Mouse (Mus musculus): ENCODE data around the gene Cacng7. TPM values are rescaled to one million over a fixed set of nuclear protein-coding genes. Genes with fewer than 3 reads are reported as not detected.

The Cacng7 gene
- polyA plus RNA-seq, 1 experiment from 2014 or later, result 3.4 TPM

DNA sequence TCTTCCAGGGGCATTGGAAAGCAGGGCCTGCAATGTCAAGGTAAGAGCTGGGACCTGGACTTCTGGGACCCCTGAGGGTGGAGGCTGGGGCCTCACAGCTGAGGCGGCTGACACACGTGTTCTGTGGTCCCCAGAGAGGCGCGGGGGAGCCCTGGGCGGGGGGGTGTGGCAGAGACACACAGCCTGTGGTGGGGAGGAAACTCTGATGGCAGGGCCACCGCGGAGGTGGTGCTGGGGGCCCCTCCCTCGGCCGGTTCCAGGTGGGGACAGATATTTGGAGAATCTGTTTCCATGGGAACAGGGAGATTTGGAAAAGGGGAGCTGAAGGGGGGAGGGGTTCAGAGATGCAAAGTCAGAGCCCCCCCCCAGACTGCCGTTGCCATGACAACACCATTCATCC, 28.5 kb upstream of the Cacng7 start:
- H3K4me1 ChIP-seq, result peaks cover 37% of the 10 kb centered on the region
- 10% methylated on average over 10 of the region's 10 CpGs for WGBS
- H3K4me2 ChIP-seq, result peak overlapping the region; percentile 95
- peak; percentile 20; the same call in 1 of the 2 replicates for ATAC-seq (ENCODE audit: low FRiP score)
- no peaks in the 10 kb centered on the region for H3K9me3 ChIP-seq (replicated peaks)
- no peak overlapping the region for H3K27ac ChIP-seq (replicated peaks)
- H3K4me3 ChIP-seq (replicated peaks), result peak overlapping the region; percentile 45
- 0 out of 2 replicates have a peak, but pooled peaks cover 2% of the 10 kb centered on the region for H3K36me3 ChIP-seq
- H3K27me3 ChIP-seq (replicated peaks), result peaks cover 30% of the 10 kb centered on the region
- H3K9ac ChIP-seq (replicated peaks), result peak overlapping the region; percentile 47; the same call in 1 of the 2 replicates

DNA sequence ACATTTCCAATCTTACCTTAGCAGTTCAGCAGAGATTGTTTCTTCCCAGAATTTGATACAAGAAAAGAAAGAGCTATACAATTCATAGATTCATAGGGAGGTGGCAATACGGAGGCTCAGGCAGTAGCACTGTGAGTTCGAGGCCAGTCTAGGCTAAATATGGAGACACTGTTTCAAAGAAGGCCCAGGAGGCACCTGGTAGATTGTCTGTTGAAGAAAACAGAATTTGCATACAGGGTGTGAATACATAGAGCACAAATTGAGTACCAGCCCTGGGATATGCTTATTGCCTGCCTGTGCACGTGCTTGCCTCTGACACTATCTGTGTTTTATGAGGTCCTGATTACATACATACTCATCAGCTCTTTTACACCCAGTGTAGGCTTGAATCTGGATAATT, 26.4 kb upstream of the Cacng7 start:
- Histone ChIP-seq H3K4me1 (peaks cover 35% of the 10 kb centered on the region), H3K4me2 (no peak overlapping the region), H3K9ac (replicated peaks) (no peak overlapping the region), H3K27me3 (replicated peaks) (peaks cover 24% of the 10 kb centered on the region; the same call in 1 of the 2 replicates), H3K9me3 (replicated peaks) (no peaks in the 10 kb centered on the region), H3K27ac (replicated peaks) (no peak overlapping the region), H3K36me3 (no peaks in the 10 kb centered on the region), H3K4me3 (replicated peaks) (no peak overlapping the region)
- no peak for ATAC-seq (ENCODE audit: low FRiP score)
- 60% methylated on average over 3 of the region's 3 CpGs for WGBS

DNA sequence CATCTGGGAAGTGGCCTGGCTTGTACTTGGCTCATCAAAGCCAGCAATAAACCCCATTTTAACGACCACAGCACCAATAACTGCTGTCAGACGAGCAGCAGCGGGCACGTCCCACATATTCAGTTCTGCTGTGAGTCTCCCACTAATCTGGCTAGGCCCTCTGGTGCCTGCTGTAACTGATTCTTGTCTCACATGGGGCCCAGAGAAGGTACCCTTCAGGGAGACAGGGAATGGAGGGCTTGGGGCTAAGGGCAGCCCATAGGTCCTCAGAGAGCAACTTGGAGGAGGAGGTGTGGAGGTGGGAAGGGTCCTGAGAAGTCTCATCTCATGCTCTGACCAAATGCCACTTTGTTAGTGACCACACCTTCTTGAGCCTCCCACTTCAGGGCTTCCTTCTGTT, 24.1 kb upstream of the Cacng7 start:
- ATAC-seq (ENCODE audit: low FRiP score), result no peak
- 17% methylated on average over 4 of the region's 4 CpGs for WGBS
- H3K9me3 ChIP-seq (replicated peaks), result no peaks in the 10 kb centered on the region
- no peak overlapping the region for H3K27ac ChIP-seq (replicated peaks)
- peaks cover 13% of the 10 kb centered on the region for H3K4me1 ChIP-seq
- H3K9ac ChIP-seq (replicated peaks), result no peak overlapping the region
- H3K4me2 ChIP-seq, result no peak overlapping the region
- no peaks in the 10 kb centered on the region for H3K36me3 ChIP-seq
- peaks cover 22% of the 10 kb centered on the region; the same call in 1 of the 2 replicates for H3K27me3 ChIP-seq (replicated peaks)
- H3K4me3 ChIP-seq (replicated peaks), result no peak overlapping the region

DNA sequence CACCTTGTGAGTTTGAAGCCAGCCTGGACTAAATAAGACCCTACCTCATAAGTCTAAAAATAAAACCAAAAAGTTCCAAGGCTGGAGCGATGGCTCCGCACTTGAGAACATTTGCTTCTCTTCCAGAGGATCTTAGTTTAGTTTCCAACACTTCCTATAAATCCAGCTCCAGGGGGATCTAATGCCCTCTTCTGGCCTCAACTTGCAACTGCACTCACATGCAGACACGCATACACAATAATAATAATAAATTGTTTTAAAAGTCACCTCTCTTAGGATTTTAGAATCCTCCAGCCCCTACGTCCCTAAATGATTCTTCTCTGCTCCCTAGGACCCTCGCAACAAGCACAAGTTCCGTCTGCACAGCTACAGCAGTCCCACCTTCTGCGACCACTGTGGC, 22.5 kb upstream of the Cacng7 start:
- H3K9me3 ChIP-seq (replicated peaks), result no peaks in the 10 kb centered on the region
- no peaks in the 10 kb centered on the region for H3K36me3 ChIP-seq
- no peak for ATAC-seq (ENCODE audit: low FRiP score)
- no peak overlapping the region for H3K4me3 ChIP-seq (replicated peaks)
- no peak overlapping the region for H3K4me2 ChIP-seq
- peaks cover 11% of the 10 kb centered on the region; the same call in 1 of the 2 replicates for H3K27me3 ChIP-seq (replicated peaks)
- H3K27ac ChIP-seq (replicated peaks), result no peak overlapping the region
- 96% methylated on average over 7 of the region's 7 CpGs for WGBS
- H3K9ac ChIP-seq (replicated peaks), result no peak overlapping the region
- H3K4me1 ChIP-seq, result no peaks in the 10 kb centered on the region; the same call in 1 of the 2 replicates

DNA sequence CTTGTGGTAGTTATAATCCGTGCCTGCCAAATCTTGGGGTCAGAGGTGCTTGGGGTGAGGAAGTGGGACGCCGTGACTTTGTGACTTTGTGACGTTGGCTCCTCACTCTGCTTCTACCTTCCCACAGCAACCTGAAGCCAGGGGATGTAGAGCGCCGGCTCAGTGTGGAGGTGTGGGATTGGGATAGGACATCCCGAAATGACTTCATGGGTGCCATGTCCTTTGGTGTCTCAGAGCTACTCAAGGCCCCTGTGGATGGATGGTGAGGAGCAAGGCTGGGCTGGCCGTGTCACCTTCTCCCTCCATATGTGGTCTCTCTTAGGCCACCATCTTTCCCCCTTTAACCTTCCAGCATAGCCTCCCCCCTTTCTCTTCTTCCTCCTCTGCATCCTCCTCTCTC, 19.2 kb upstream of the Cacng7 start:
- Histone ChIP-seq H3K4me3 (replicated peaks) (no peak overlapping the region), H3K36me3 (no peaks in the 10 kb centered on the region), H3K4me2 (no peak overlapping the region), H3K9me3 (replicated peaks) (no peaks in the 10 kb centered on the region), H3K27ac (replicated peaks) (no peak overlapping the region), H3K4me1 (no peaks in the 10 kb centered on the region), H3K9ac (replicated peaks) (no peak overlapping the region), H3K27me3 (replicated peaks) (no peaks in the 10 kb centered on the region)
- ATAC-seq (ENCODE audit: low FRiP score), result peak; percentile 17; the same call in 1 of the 2 replicates
- 89% methylated on average over 8 of the region's 8 CpGs for WGBS

DNA sequence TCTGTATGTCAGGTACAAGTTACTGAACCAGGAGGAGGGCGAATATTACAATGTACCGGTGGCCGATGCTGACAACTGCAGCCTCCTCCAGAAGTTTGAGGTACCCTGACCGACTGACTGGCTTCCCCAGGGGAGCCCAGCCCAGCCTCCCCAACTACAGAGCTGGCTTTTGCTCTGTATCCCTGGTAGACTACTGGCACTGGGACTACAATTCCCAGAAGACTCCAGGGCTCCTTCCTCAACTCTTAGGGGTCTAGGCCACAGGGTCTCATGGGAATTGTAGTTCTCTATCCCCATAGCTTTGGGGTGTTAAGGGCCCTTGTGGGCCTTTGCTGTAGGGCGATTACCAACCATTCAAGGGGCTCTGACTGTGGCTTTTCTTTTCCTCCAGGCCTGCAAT, 18.6 kb upstream of the Cacng7 start:
- WGBS, result 62% methylated on average over 5 of the region's 5 CpGs
- peak; percentile 61; the same call in 1 of the 2 replicates for ATAC-seq (ENCODE audit: low FRiP score)
- no peaks in the 10 kb centered on the region for H3K9me3 ChIP-seq (replicated peaks)

DNA sequence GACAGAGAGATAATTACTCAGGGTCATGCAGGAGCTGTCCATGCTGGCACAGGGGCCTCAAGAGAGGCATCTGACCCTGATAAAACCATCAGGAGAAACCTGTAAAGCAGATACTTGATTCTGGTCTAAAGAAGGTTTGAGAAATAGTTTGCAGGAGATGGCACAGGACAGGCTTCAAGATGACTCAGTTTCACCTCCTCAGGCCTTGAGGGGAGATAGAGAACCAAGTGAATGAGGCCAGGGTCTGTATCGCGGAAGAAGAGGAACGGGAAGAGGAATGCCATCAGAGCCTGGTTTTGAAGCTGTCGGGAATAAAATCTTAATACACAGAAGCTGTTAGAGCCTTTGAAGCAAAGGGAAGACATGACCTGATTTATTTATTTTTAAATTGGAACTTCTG, 15.1 kb upstream of the Cacng7 start:
- no peak overlapping the region for H3K9ac ChIP-seq (replicated peaks)
- H3K4me1 ChIP-seq, result no peaks in the 10 kb centered on the region
- no peaks in the 10 kb centered on the region for H3K27me3 ChIP-seq (replicated peaks)
- H3K4me3 ChIP-seq (replicated peaks), result no peak overlapping the region
- H3K27ac ChIP-seq (replicated peaks), result no peak overlapping the region
- WGBS, result 42% methylated on average over 4 of the region's 4 CpGs
- no peaks in the 10 kb centered on the region for H3K9me3 ChIP-seq (replicated peaks)
- H3K36me3 ChIP-seq, result peaks cover 6% of the 10 kb centered on the region; the same call in 1 of the 2 replicates
- ATAC-seq (ENCODE audit: low FRiP score), result no peak
- H3K4me2 ChIP-seq, result no peak overlapping the region

More for the DNA sequence above, 18.6 kb upstream of the Cacng7 start:
- no peak overlapping the region for H3K9ac ChIP-seq (replicated peaks)
- no peak overlapping the region for H3K27ac ChIP-seq (replicated peaks)
- H3K36me3 ChIP-seq, result no peaks in the 10 kb centered on the region
- no peaks in the 10 kb centered on the region for H3K27me3 ChIP-seq (replicated peaks)
- H3K4me3 ChIP-seq (replicated peaks), result no peak overlapping the region
- no peaks in the 10 kb centered on the region for H3K4me1 ChIP-seq
- H3K4me2 ChIP-seq, result no peak overlapping the region

DNA sequence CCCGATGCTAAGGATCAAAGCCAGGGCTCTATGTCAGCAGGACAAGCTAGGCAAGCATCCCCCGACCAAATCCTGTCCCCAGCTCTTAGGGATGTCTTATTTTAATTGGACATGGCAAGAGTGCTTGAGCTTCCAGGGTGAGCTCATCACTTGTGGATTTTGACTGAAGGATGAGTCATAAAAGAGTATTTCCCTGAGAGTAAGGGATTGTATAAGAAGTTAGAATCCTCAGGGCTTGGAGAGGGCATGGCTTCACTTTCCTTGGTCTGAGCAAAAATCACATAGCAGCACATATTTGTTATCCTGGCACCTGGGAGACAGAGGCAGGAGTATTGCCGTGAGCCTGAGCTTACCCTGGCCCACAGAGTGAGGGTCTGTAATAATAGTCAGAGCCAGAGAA, 11.9 kb upstream of the Cacng7 start:
- H3K9ac ChIP-seq (replicated peaks), result no peak overlapping the region
- H3K27ac ChIP-seq (replicated peaks), result no peak overlapping the region
- no peaks in the 10 kb centered on the region for H3K27me3 ChIP-seq (replicated peaks)
- 78% methylated on average over 3 of the region's 3 CpGs for WGBS
- H3K4me1 ChIP-seq, result no peaks in the 10 kb centered on the region
- H3K9me3 ChIP-seq (replicated peaks), result no peaks in the 10 kb centered on the region
- no peak for ATAC-seq (ENCODE audit: low FRiP score)
- H3K36me3 ChIP-seq, result peaks cover 16% of the 10 kb centered on the region
- no peak overlapping the region for H3K4me3 ChIP-seq (replicated peaks)
- no peak overlapping the region for H3K4me2 ChIP-seq

DNA sequence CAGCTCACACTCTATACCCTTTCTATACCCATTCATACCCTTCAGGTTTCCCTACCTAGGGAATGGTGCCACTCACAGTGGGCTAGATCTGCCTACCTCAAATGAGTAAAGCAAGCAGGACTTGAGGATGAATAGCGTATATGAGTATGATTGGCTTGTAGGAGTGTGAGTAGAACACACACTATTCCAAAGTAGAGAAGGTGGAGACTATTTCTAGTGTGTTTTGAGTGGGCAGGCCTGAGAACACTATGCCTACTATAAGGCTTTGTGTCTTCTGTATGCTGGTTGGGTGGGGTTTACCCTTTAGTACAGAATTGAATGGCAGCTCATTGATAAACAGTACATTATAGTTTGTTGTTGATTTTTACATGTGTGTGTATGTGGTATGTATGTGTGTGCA, 8.9 kb upstream of the Cacng7 start:
- Histone ChIP-seq H3K36me3 (peaks cover 19% of the 10 kb centered on the region), H3K9ac (replicated peaks) (no peak overlapping the region), H3K27ac (replicated peaks) (no peak overlapping the region), H3K4me3 (replicated peaks) (no peak overlapping the region), H3K27me3 (replicated peaks) (no peaks in the 10 kb centered on the region), H3K4me1 (no peaks in the 10 kb centered on the region), H3K9me3 (replicated peaks) (no peaks in the 10 kb centered on the region), H3K4me2 (no peak overlapping the region)
- 74% methylated on average over 1 of the region's 1 CpGs for WGBS
- ATAC-seq (ENCODE audit: low FRiP score), result no peak

DNA sequence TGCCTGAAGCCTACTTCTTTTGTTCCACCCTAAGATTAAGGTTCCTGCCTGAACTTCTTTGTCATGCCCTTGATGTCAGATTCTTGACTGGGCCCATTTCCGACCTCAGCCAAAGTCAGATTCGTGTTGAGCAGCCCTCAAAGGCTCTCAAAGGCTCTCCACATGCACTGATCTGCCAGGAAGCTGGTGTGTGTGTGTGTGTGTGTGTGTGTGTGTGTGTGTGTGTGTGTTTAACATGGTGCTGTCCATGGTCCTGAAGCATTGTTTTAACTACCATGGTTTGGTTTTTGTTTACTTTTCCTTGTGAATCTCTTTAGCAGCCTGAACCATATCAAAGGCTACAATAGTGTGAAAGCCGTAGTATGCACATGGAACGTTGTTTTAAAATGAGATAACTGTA, 4.8 kb upstream of the Cacng7 start:
- Histone ChIP-seq H3K4me3 (replicated peaks) (no peak overlapping the region), H3K27ac (replicated peaks) (no peak overlapping the region), H3K36me3 (peaks cover 10% of the 10 kb centered on the region), H3K9ac (replicated peaks) (no peak overlapping the region), H3K4me2 (no peak overlapping the region), H3K9me3 (replicated peaks) (no peaks in the 10 kb centered on the region), H3K4me1 (peaks cover 11% of the 10 kb centered on the region), H3K27me3 (replicated peaks) (peaks cover 10% of the 10 kb centered on the region)
- ATAC-seq (ENCODE audit: low FRiP score), result no peak
- 72% methylated on average over 4 of the region's 4 CpGs for WGBS

DNA sequence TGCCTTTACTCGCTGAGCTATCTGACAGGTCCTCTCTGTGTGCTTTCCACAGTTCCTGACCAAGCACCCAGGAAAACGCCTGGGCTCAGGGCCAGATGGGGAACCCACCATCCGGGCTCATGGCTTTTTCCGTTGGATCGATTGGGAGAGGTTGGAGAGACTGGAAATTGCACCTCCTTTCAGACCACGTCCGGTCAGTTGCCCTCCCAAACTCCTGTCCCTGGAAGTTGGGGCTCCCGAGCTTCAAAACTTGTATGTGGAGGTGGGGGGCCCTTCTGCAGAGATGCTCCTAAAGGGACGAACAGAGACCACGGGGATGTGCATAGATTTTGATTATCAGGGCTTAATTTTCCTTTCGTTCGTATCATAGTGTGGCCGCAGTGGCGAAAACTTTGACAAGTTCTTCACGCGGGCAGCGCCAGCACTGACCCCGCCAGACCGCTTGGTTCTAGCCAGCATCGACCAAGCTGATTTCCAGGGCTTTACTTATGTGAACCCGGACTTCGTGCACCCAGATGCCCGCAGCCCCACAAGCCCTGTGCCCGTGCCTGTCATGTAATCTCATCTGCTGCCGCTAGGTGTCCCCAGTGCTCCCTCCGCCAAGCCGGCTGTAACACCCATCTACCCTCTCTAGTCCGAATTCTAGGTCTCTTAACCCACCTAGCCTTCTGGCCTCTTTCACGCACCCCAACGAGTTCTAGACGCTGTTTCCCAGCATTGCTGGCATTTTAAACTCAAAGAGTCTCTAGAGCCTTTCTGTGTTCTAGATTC, 2.8 kb upstream of the Cacng7 start:
- WGBS, result 21% methylated on average over 31 of the region's 31 CpGs
- H3K9ac ChIP-seq (replicated peaks), result no peak overlapping the region
- H3K9me3 ChIP-seq (replicated peaks), result no peaks in the 10 kb centered on the region
- H3K27me3 ChIP-seq (replicated peaks), result peaks cover 10% of the 10 kb centered on the region
- H3K36me3 ChIP-seq, result peaks cover 3% of the 10 kb centered on the region; the same call in 1 of the 2 replicates
- H3K4me3 ChIP-seq (replicated peaks), result 0 out of 2 replicates have a peak overlapping the region, but pooled peaks have one; percentile 15
- H3K27ac ChIP-seq (replicated peaks), result no peak overlapping the region
- H3K4me2 ChIP-seq, result peak overlapping the region; percentile 47
- peaks cover 22% of the 10 kb centered on the region for H3K4me1 ChIP-seq
- ATAC-seq (ENCODE audit: low FRiP score), result no peak

DNA sequence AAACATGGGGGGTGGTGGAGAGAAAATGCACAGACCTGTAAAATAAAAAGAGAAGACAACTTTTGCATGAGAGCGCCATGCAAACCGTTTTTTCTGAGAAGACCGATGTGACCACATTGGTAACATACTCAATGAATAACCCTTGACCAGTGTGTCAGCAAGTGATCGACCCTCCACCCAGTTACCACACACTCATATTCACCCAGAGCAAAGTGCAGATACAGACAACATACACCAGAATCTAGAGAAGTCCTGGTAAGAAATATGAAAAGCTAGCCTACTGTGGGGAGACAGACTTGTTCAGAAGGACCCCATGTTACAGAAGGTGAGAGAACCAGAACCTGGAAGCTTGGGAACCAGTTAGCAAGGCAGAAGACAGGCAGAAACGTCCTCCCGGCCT, 1.6 kb upstream of the Cacng7 start:
- H3K27ac ChIP-seq (replicated peaks), result peak overlapping the region; percentile 88
- peak; percentile 6 for ATAC-seq (ENCODE audit: low FRiP score)
- H3K4me3 ChIP-seq (replicated peaks), result peak overlapping the region; percentile 59
- H3K9me3 ChIP-seq (replicated peaks), result no peaks in the 10 kb centered on the region
- H3K9ac ChIP-seq (replicated peaks), result peak overlapping the region; percentile 60; the same call in 1 of the 2 replicates
- peaks cover 10% of the 10 kb centered on the region for H3K27me3 ChIP-seq (replicated peaks)
- peaks cover 27% of the 10 kb centered on the region for H3K4me1 ChIP-seq
- peaks cover 3% of the 10 kb centered on the region; the same call in 1 of the 2 replicates for H3K36me3 ChIP-seq
- WGBS, result 50% methylated on average over 6 of the region's 6 CpGs
- peak overlapping the region; percentile 79 for H3K4me2 ChIP-seq
